Mouse (Mus musculus): ENCODE results near the gene March2. TPM values are rescaled to one million over a fixed set of nuclear protein-coding genes. Genes with fewer than 3 reads are reported as not detected.

The March2 gene
- total RNA-seq, 2 experiments from 2014 or later: 89.8 to 90.4 TPM

DNA sequence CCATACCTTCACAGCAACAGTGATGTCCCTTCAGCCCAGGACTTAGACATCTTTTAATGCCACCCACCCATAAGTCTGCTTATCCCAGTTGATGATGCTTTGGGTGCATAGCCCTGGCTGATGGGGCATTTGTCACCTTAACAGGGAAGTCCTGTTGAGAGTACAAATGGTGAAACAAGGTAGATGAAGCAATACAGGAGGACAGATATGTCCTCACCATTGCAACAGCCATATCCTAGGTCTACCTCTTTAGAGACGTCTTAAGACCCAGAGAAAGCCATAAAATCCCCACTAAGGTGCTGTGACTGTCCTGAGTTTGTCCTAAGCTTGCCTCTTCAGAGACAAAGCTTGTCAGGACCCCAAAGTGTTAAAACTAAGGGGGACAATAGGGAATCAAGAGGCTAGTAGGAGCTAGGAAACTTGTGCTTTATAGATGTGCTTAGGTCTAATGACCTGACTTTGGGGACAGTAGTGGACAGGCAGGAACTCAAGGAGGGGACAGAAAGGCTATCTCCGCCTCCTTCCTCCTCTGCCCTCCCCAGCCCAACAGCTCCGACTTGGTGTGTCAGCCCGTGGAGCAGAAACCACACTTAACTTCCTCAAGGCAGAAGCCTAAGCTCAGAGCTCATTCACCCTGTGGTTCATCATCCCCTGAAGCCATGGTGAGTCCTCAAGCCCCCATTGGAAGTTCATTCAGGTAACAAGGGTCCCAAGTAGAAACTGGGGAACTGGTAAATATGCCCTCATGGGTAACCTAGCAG is 80.8 kb downstream of the March2 start, which contains the start of gene Pram1:
TSS of gene Pram1 (plus strand) at position 541 of the 761 bp plus-strand sequence.
- DNase-seq: no peak

DNA sequence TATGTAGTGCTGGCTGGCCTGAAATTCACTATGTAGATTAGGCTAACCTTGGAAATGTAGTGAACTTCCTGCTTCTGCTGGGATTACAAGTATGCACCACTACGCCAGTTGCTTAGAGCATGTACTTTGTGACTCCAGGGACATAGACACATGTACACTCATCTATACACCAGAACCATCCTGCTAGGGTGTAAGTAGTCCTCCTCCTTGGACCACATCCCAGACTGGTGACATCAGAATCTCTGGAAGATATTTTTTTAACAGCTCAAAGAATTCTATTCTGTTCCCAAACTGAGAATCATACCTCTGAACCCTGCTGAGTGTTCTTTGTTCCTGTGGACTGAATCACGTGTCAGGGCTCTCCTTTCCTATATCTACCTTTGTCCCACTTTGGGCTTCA is 81.4 kb downstream of the March2 start:
- DNase-seq: no peak

Other genes starting within 250 kb of the March2 start
- gene Adamts10, start 194.5 kb downstream of the March2 start, total RNA-seq (2021): 10 to 100 TPM; 12.1 to 13.2 TPM
- gene Myo1f, start 163.0 kb downstream of the March2 start, total RNA-seq (2021): under 1 TPM; 0.62 to 1.00 TPM
- gene Zfp414, start 89.6 kb downstream of the March2 start, total RNA-seq (2021): 1 to 10 TPM; 6.0 to 6.6 TPM
- gene Pram1, start 80.6 kb downstream of the March2 start, total RNA-seq (2021): not detected
- gene Hnrnpm, start 31.8 kb downstream of the March2 start, total RNA-seq (2021): 10 to 100 TPM; 62.7 to 70.9 TPM
- gene Rab11b, start 41.9 kb upstream of the March2 start, total RNA-seq (2021): 100 to 1,000 TPM; 125 to 136 TPM
- gene Angptl4, start 63.2 kb upstream of the March2 start, total RNA-seq (2021): 10 to 100 TPM in 1 of 2 experiments, 1 to 10 TPM in 1; 8.1 to 13.3 TPM
- 10 to 100 TPM; 18.5 to 20.7 TPM for gene Kank3, start 91.8 kb upstream of the March2 start, total RNA-seq (2021)
- 100 to 1,000 TPM; 538 to 612 TPM for gene Rps28, start 105.9 kb upstream of the March2 start, total RNA-seq (2021)
- gene Ndufa7, start 105.9 kb upstream of the March2 start, total RNA-seq (2021): 100 to 1,000 TPM; 326 to 339 TPM
- gene Cd320, start 124.4 kb upstream of the March2 start, total RNA-seq (2021): 10 to 100 TPM; 15.6 to 20.7 TPM
- gene Gm7029, start 155.2 kb upstream of the March2 start, total RNA-seq (2021): not detected
- gene Kifc1, start 172.0 kb upstream of the March2 start, total RNA-seq (2021): 1 to 10 TPM in 1 of 2 experiments, under 1 TPM in 1; 0.95 to 1.0 TPM
- not detected for gene Platr17, start 186.5 kb upstream of the March2 start, total RNA-seq (2021)
- gene Daxx, start 190.7 kb upstream of the March2 start, total RNA-seq (2021): 10 to 100 TPM; 10.2 to 11.7 TPM
- 10 to 100 TPM; 31.2 to 41.2 TPM for gene Tapbp, start 197.2 kb upstream of the March2 start, total RNA-seq (2021)
- 10 to 100 TPM; 11.1 to 11.3 TPM for gene Zbtb22, start 197.2 kb upstream of the March2 start, total RNA-seq (2021)
- gene Rgl2, start 210.9 kb upstream of the March2 start, total RNA-seq (2021): 10 to 100 TPM; 27.3 to 28.5 TPM
- gene Pfdn6, start 221.7 kb upstream of the March2 start, total RNA-seq (2021): 10 to 100 TPM; 52.3 to 55.8 TPM
- gene Wdr46, start 222.0 kb upstream of the March2 start, total RNA-seq (2021): 10 to 100 TPM in 1 of 2 experiments, 1 to 10 TPM in 1; 9.7 to 11.6 TPM
- gene B3galt4, start 232.8 kb upstream of the March2 start, total RNA-seq (2021): 1 to 10 TPM; 1.8 to 1.9 TPM
- gene Vps52, start 237.1 kb upstream of the March2 start, total RNA-seq (2021): 10 to 100 TPM; 27.2 to 28.8 TPM
- 100 to 1,000 TPM; 330 to 347 TPM for gene Rps18, start 237.3 kb upstream of the March2 start, total RNA-seq (2021)